Mouse (Mus musculus): ENCODE results near the gene Slc22a6.

Gene Slc22a6

GRCm38 (mm10) chr19:8611358-8612123, 6.3 kb upstream of the Slc22a6 start:
- no peak for DNase-seq

GRCm38 (mm10) chr19:8613111-8613510, 4.7 kb upstream of the Slc22a6 start:
- DNase-seq = no peak

GRCm38 (mm10) chr19:8614343-8614742, 3.5 kb upstream of the Slc22a6 start:
- DNase-seq = no peak

- DNase-seq = no peak
Measured at GRCm38 (mm10) chr19:8616314-8616713, 1.5 kb upstream of the Slc22a6 start.

- peak; percentile 30 to 34 for DNase-seq
Measured at GRCm38 (mm10) chr19:8621098-8621497, 3.3 kb downstream of the Slc22a6 start.

GRCm38 (mm10) chr19:8630249-8630648, 12.4 kb downstream of the Slc22a6 start:
- no peak for DNase-seq

- DNase-seq = peak in 1 of 2 experiments; percentile 29
Measured at GRCm38 (mm10) chr19:8630826-8631225, 13.0 kb downstream of the Slc22a6 start.

GRCm38 (mm10) chr19:8632029-8632428, 14.2 kb downstream of the Slc22a6 start:
- DNase-seq = no peak

- no peak for DNase-seq
Measured at GRCm38 (mm10) chr19:8642086-8642485, 24.2 kb downstream of the Slc22a6 start.

- DNase-seq = no peak
Measured at GRCm38 (mm10) chr19:8646393-8646792, 28.6 kb downstream of the Slc22a6 start.

GRCm38 (mm10) chr19:8655833-8656232, 38.0 kb downstream of the Slc22a6 start:
- DNase-seq = peak; percentile 37 to 41

GRCm38 (mm10) chr19:8656341-8656740, 38.5 kb downstream of the Slc22a6 start:
- DNase-seq = peak in 1 of 2 experiments; percentile 32

GRCm38 (mm10) chr19:8661821-8662307, 44.0 kb downstream of the Slc22a6 start:
- DNase-seq = peak; percentile 37 to 51

- DNase-seq = peak; percentile 73 to 79
Measured at GRCm38 (mm10) chr19:8662337-8662736, 44.5 kb downstream of the Slc22a6 start.

GRCm38 (mm10) chr19:8663360-8663839, 45.6 kb downstream of the Slc22a6 start, which contains the start of gene Chrm1:
Gene Chrm1, plus strand, starts transcription at chr19:8663789.
- DNase-seq = no peak

GRCm38 (mm10) chr19:8663911-8664421, 46.1 kb downstream of the Slc22a6 start:
- DNase-seq = peak in 1 of 2 experiments; percentile 39

- no peak for DNase-seq
Measured at GRCm38 (mm10) chr19:8664859-8665258, 47.0 kb downstream of the Slc22a6 start.

- DNase-seq = no peak
Measured at GRCm38 (mm10) chr19:8665746-8666145, 47.9 kb downstream of the Slc22a6 start.

- no peak for DNase-seq
Measured at GRCm38 (mm10) chr19:8672859-8673258, 55.0 kb downstream of the Slc22a6 start.

- no peak for DNase-seq
Measured at GRCm38 (mm10) chr19:8673336-8674063, 55.7 kb downstream of the Slc22a6 start.
